Mouse (Mus musculus): ENCODE measurements around the gene Lypd4.

Lypd4 gene

GRCm38 (mm10) chr7:24889431-24890220 is 19.9 kb upstream of the Lypd4 start:
- DNase-seq (ENCODE audit: extremely low spot score, low spot score) = no peak

DNA sequence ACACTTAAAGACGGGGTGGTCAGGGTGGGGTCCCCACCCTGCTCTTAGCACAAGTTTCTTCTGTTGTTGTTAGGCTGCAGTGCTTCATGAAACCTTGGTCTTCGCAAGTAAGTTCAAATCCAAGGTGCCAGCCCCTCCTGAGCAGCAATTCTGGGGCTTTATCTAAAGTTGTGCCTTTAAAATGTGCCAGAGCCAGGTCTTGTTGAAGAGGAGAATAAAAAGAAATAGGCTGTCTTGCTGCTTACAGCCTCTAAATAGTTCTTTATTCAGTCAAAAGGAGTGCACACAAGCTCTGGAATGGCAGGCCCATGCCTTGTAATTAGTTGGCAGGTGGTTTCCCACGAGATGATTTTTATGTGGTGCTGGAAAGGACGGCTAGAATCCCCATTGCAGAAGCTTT is 17.4 kb upstream of the Lypd4 start:
- no peak for DNase-seq (ENCODE audit: extremely low spot score, low spot score)

DNA sequence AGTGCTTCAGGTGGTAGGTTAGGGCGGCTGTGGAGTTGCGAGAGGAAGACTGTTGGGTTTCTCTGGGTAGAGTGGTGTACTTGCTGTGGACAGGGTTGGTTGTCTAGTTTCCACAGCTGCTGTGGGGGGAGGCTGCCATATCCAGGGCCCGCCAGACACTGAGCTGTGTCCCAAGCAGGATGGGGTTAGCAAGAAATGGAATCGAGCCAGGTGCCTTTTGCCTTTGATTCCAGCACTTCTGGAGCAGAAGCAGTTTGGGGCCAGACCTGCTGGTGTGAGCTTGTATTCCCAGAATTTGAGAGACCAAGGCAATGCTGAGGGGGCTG is 16.5 kb upstream of the Lypd4 start:
- DNase-seq (ENCODE audit: extremely low spot score, low spot score) = no peak

GRCm38 (mm10) chr7:24885468-24886307 is 15.9 kb upstream of the Lypd4 start:
- no peak for DNase-seq (ENCODE audit: extremely low spot score, low spot score)

DNA sequence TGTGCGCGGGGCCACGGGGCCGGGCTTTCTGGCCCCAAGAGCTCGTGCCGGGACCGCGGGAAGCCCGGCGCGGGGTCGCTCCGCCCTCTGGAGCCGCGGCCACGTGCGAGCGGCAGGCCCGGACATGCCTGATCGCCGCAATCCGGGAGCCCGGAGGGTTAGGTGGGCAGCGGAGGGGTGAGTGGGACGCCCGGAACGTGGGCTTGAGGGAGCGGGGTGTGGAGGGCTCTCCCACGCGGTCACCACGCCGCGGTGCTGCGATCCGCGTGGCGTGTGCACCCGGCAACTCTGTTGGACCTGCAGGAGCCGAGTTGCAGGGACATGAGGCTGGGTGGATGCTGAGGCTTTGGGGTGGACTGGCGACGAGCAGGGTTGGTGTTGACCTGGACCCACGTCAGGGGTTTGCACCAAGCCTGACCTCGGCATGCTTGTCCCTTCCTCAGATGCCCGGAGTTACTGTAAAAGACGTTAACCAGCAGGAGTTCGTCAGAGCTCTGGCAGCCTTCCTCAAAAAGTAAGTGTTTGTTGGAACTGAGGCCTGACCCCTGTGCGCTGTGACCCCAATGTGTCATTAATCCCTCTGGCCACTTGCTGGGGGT is 15.1 kb upstream of the Lypd4 start:
- no peak for DNase-seq (ENCODE audit: extremely low spot score, low spot score)

DNA sequence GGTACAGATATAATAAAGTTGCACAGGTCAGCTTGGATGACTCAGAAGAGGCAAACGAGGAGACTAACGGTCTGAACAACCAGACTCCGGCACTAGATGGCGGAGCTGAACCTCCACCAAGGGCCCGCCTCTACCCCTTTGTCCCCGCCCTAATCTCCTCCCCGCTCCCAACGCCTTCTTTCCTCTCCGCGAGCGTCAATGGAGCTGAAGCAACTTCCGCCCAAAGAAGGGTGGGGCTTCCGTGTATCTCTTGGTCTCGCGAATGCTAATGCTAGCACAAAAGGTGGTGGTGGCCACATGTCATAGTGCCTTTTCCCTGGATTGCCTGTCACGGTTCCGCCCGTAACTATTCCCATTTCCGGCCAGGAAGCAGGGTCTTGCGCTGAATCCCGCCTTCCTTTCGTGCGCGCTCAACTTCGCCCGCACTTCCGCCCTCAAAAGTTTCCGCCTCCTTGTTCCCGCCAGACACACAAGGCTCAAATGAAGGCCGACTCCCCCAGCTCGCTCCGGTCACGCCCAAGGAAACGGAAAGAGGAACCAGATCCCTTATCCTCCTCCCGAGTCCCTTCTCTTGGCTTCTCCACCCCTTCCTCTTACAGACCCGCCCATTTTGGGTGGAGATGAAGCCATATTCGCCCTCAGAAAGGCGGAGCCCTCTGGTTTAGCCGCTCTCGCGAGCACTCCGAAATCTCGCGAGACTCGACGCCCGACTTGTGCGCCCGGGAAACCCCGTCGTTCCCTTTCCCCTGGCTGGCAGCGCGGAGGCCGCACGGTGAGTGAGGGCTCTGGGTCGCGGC is 14.4 kb upstream of the Lypd4 start, which contains the start of gene Rps19:
Gene Rps19 (plus strand): TSS at position 476 of the 797 bp plus-strand sequence.
- DNase-seq (ENCODE audit: extremely low spot score, low spot score) = peak; percentile 98

DNA sequence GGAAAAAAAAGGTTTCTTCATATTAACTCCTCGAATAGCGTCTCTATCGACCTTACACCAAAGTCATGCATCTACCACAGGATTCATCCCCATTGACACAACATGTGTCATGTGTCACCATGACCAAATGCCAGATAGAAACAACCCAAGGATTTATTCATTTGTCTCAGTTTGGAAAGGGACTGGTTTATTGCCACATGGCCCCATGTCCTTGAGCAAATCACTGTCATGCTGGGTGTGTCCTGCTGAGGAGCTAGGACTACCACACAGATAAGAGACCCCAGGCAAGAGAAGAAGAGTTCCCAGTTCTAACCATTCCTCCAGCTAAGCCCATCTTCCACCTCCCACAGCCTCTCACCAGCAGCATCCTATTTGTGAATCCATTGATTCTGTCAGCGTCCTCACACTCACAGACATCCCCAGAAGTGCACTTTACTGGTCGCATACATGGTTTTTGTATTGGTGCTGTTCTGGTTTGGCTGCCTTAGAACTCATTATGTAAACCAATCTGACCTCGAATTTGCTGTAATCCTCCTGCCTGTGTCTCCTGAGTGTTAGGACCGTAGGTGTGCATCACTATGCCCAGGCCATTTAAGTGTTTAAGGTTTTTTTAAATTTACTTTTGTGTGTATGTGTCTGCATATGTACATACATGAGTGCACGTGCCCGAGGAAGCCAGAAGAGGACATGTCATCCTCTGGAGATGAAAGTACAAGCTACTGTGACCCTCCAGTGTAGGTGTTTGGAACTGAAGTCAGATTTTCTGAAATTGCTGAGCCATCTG is 12.9 kb upstream of the Lypd4 start:
- no peak for DNase-seq (ENCODE audit: extremely low spot score, low spot score)

GRCm38 (mm10) chr7:24879620-24880019 is 9.9 kb upstream of the Lypd4 start:
- DNase-seq (ENCODE audit: extremely low spot score, low spot score) = no peak

- no peak for DNase-seq (ENCODE audit: extremely low spot score, low spot score)
These were observed 7.8 kb upstream of the Lypd4 start for GRCm38 (mm10) chr7:24877588-24877987.

GRCm38 (mm10) chr7:24869080-24869479 is 661 bp downstream of the Lypd4 start:
- DNase-seq (ENCODE audit: extremely low spot score, low spot score) = no peak

- DNase-seq (ENCODE audit: extremely low spot score, low spot score) = no peak
These were observed 5.6 kb downstream of the Lypd4 start for GRCm38 (mm10) chr7:24864156-24864555.

DNA sequence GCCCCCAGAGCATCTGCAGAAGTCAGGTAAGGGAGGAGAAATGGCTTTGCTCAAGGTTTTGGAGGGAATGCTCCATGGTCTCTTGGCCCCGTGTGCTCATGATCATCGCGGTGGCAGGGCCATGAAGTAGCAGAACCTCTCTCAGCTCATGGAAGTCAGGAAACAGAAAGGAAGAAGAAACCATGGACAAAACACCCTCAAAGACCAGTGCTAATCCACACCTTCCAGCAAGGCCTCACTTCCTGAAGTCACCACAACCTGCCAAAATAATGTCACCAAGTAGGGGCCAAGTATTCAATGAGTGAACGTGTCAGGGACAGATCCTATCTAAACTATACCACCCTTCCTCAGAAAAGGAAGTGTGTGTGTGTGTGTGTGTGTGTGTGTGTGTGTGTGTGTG is 6.9 kb downstream of the Lypd4 start:
- DNase-seq (ENCODE audit: extremely low spot score, low spot score) = no peak

GRCm38 (mm10) chr7:24861913-24862312 is 7.8 kb downstream of the Lypd4 start, which contains the start of gene Gm9844:
Gene Gm9844, plus strand, starts transcription at chr7:24862213.
- no peak for DNase-seq (ENCODE audit: extremely low spot score, low spot score)

- DNase-seq (ENCODE audit: extremely low spot score, low spot score) = no peak
These were observed 10.5 kb downstream of the Lypd4 start for GRCm38 (mm10) chr7:24859234-24859633.

DNA sequence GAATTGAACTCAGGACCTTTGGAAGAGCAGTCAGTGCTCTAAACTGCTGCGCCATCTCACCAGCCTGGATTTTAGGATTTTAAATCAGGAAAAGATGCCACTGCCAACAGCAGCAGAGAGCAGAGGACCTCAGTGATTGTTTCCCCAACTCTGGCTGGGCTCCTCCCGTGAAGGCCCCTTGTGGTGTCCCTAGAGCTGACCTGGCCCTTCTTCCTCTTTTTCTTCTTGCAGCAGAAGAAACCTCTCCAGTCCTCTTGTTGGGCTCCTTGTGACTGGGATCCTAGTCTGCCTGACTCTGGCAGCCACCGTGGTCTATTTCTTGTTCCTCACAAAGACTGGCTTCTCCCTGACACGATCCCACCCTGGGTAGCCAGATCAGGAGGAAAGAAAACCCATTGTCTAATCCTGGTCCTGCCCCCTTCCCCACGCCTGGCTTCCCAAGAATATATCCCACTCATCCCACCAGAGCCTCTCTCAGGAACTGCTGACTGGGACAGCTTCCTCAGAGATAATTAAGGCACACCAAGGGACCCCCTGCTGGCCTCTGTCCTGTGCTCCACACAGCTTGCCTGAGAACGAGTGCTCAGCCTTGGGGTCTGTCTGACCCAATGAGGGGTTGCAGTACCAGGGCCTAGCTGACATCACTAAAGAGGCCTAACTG is 13.2 kb downstream of the Lypd4 start:
- no peak for DNase-seq (ENCODE audit: extremely low spot score, low spot score)

- no peak for DNase-seq (ENCODE audit: extremely low spot score, low spot score)
These were observed 16.0 kb downstream of the Lypd4 start for GRCm38 (mm10) chr7:24853695-24854094.

DNA sequence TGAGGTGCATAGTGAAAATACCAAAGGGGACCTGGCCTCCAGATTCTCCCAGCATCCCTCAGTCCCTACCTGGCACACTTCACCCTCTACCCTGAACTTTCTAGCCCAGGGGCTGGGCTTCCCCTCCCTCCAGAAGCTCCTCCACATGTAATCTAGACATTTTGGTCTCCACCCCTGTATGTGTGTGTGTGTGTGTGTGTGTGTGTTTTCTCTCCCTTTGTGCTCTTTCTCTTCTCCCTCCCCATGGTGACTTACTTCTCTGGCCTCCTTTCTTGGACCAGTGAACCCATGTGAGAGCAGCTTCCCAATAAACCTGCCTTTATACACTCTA is 16.5 kb downstream of the Lypd4 start:
- DNase-seq (ENCODE audit: extremely low spot score, low spot score) = no peak

DNA sequence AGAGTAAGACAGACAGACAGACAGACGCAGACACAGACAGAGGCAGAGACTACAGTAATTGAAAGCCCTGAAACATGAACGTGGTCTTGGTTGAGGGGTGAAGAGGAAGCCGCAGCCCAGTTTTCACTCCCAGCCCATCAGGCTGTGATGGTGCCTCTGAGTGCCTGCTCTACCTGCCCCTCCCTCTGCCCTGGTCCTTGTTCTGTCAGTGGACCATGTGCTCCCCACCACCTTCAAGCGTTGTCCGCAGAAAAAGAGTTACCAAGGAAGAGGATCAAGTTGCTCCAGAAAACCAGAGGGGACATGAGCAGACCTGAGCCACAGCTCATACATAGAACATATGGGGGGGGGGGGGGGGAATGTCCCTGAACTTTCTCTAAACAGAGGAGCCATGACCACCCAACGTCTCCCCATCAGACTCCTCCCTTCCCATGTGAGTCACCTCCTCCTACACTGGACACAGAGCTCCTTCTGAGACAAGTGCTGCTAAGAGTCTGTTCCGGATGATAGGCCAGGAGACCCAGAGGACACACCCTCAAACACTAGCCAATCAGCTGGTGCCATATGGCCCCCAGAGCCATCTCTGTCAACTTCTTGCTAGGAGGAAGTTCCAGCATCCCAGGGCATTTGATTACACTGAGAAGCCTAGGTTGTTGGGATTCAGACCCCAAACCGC is 17.0 kb downstream of the Lypd4 start:
- no peak for DNase-seq (ENCODE audit: extremely low spot score, low spot score)

GRCm38 (mm10) chr7:24851596-24852325 is 18.0 kb downstream of the Lypd4 start:
- no peak for DNase-seq (ENCODE audit: extremely low spot score, low spot score)
